Mouse (Mus musculus) macrophage (primary cell): ENCODE results near the gene Siglech. TPM values are rescaled to one million over a fixed set of nuclear protein-coding genes. Genes with fewer than 3 reads are reported as not detected.
A peak's percentile ranks its signal among the peaks of the same experiment; 100 is the strongest.

ENCODE experiments used
- H3K27ac ChIP-seq: fragments of 350-480 bp; formaldehyde crosslinking; 2 replicates; pipeline ENCODE4 v1.9.0; 2021
- H3K36me3 ChIP-seq: fragments of 350-480 bp; formaldehyde crosslinking; 2 replicates; pipeline ENCODE4 v1.9.0; 2021; ENCODE audit errors: inconsistent target
- H3K4me3 ChIP-seq: fragments of 350-480 bp; formaldehyde crosslinking; 2 replicates; pipeline ENCODE4 v1.9.0; 2021; ENCODE audit errors: inconsistent target
- H3K79me2 ChIP-seq: fragments of 350-480 bp; formaldehyde crosslinking; 2 replicates; pipeline ENCODE4 v1.9.0; 2021; ENCODE audit errors: inconsistent target
- WGBS: methylation state at CpG from one replicate; pipeline ENCODE4 v1.1.7; 2026; ENCODE audit warnings: inconsistent platforms; ENCODE audit not compliant: missing documents; 5-methylcytosine and 5-hydroxymethylcytosine counted together
- polyA plus RNA-seq: library from polyadenylated mRNA; stranded (reverse); fragments of 250-400 nt; gene quantifications from 3 replicates; pipeline ENCODE4 v1.2.4, GENCODE M21; 2018; ENCODE audit warnings: inconsistent platforms

Gene Siglech
- polyA plus RNA-seq, 1 experiment from 2014 or later, result 2.7 TPM

GRCm38 (mm10) chr7:55793236-55793951 is 25.4 kb downstream of the Siglech start:
- peaks cover 23% of the 10 kb centered on the region for H3K36me3 ChIP-seq
- peak overlapping the region; percentile 22; the same call in 1 of the 2 replicates for H3K27ac ChIP-seq
- peaks cover 26% of the 10 kb centered on the region for H3K79me2 ChIP-seq
- peak overlapping the region; percentile 73 for H3K4me3 ChIP-seq
- 46% methylated on average over 13 of the region's 13 CpGs for WGBS

- Histone ChIP-seq H3K36me3 (peaks cover 29% of the 10 kb centered on the region), H3K79me2 (peaks cover 26% of the 10 kb centered on the region), H3K4me3 (peak within 1 kb of the TSS; percentile 73), H3K27ac (peak within 1 kb of the TSS; percentile 44)
- whole genome bisulfite sequencing, result under 1% methylated on average over 51 of the region's 51 CpGs
These were observed 26.1 kb downstream of the Siglech start, which contains the start of gene Tubgcp5 for GRCm38 (mm10) chr7:55793952-55794603. TSS of gene Tubgcp5 (plus strand) at chr7:55794154.

GRCm38 (mm10) chr7:55799981-55800380 is 32.0 kb downstream of the Siglech start:
- WGBS, result 91% methylated on average over 3 of the region's 3 CpGs
- Histone ChIP-seq H3K36me3 (peaks cover 64% of the 10 kb centered on the region), H3K27ac (no peak overlapping the region), H3K4me3 (no peak overlapping the region), H3K79me2 (peaks cover 18% of the 10 kb centered on the region)

GRCm38 (mm10) chr7:55809967-55810366 is 42.0 kb downstream of the Siglech start:
- Histone ChIP-seq H3K27ac (no peak overlapping the region), H3K79me2 (no peaks in the 10 kb centered on the region), H3K4me3 (no peak overlapping the region), H3K36me3 (peaks cover 88% of the 10 kb centered on the region)
- WGBS, result 95% methylated on average over 2 of the region's 2 CpGs

- Histone ChIP-seq H3K79me2 (no peaks in the 10 kb centered on the region), H3K36me3 (peaks cover 61% of the 10 kb centered on the region)
These were observed 56.5 kb downstream of the Siglech start for GRCm38 (mm10) chr7:55824468-55824867.

GRCm38 (mm10) chr7:55827551-55827950 is 59.6 kb downstream of the Siglech start:
- H3K27ac ChIP-seq, result no peak overlapping the region
- H3K4me3 ChIP-seq, result no peak overlapping the region
- no peaks in the 10 kb centered on the region for H3K79me2 ChIP-seq
- WGBS, result 89% methylated on average over 9 of the region's 9 CpGs
- peaks cover 59% of the 10 kb centered on the region for H3K36me3 ChIP-seq

More at GRCm38 (mm10) chr7:55824468-55824867, 56.5 kb downstream of the Siglech start:
- no peak overlapping the region for H3K4me3 ChIP-seq
- no peak overlapping the region for H3K27ac ChIP-seq
- 89% methylated on average over 5 of the region's 5 CpGs for WGBS

Other genes with a start within 250 kb of the Siglech start
- 9.2 to 15.7 TPM (median 14.6 TPM) in 3 replicates for gene Tubgcp5, start 26.0 kb downstream of the Siglech start, polyA plus RNA-seq
- 87.4 to 196 TPM (median 94.6 TPM) in 3 replicates for gene Cyfip1, start 73.6 kb downstream of the Siglech start, polyA plus RNA-seq
- 46.8 to 70.3 TPM (median 57.8 TPM) in 3 replicates for gene Nipa2, start 194.3 kb downstream of the Siglech start, polyA plus RNA-seq